ENCODE assay signal across 8 mouse cellular contexts in the genomic region with DNA sequence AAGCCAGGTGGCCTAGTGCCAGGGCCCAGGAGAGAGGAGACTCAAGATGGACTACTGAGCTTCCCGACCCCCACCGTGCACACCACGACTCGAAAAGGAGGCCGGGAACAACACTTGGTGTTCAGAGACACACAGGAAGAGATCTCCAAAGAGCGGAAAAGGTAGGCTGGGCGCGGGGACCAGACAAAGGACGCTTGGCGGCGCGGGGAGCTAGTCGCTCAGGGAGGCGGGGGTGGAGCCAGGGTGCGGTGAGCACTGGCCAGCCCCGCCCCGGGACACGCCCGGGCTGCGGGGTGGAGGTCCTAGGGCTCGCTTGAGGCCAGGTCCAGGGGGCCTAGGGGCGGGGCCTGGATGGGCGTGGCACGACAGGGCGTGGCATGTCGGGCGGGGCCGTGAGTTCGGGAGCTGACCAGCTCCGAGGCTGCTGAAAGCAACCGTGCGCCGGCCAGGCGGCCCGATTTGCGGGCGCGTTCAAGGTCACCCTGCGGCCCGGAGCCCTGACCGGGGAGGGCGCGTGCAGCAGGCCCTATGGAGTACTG. TPM values are rescaled to one million over a fixed set of nuclear protein-coding genes. Genes with fewer than 3 reads are reported as not detected.
DNase-seq lines count a peak whose midpoint lies in the region; ATAC-seq and TF ChIP-seq lines count a peak whose summit lies in the region.

No protein-coding gene starts in this region.

- H3K27ac ChIP-seq in hindbrain, embryonic 10.5 days, result peak overlapping the region; percentile 94
- no peak overlapping the region for H3K27ac ChIP-seq in lung, embryonic 14.5 days (ENCODE audit: low read depth)
- peak overlapping the region; percentile 90 for H3K27ac ChIP-seq in neural tube, embryonic 15.5 days (replicated peaks)

- no peaks in the 10 kb centered on the region for H3K36me3 ChIP-seq in hindbrain, embryonic 10.5 days
- H3K36me3 ChIP-seq in lung, embryonic 14.5 days (ENCODE audit: insufficient read depth), result no peaks in the 10 kb centered on the region
- H3K36me3 ChIP-seq in neural tube, embryonic 15.5 days, result no peaks in the 10 kb centered on the region; the same call in 1 of the 2 replicates

- peaks cover 58% of the 10 kb centered on the region for H3K27me3 ChIP-seq in hindbrain, embryonic 10.5 days (ENCODE audit: insufficient read depth, poor library complexity, severe bottlenecking)
- peaks cover 66% of the 10 kb centered on the region for H3K27me3 ChIP-seq in lung, embryonic 14.5 days (ENCODE audit: insufficient read depth, low read length)
- H3K27me3 ChIP-seq in neural tube, embryonic 15.5 days (replicated peaks), result no peaks in the 10 kb centered on the region; the same call in 1 of the 2 replicates

- peak; percentile 60 for ATAC-seq in erythroid progenitor cell, adult 5-6 weeks (replicated peaks; ENCODE audit: low FRiP score, poor library complexity, severe bottlenecking)
- no peak for ATAC-seq in lung, embryonic 14.5 days (ENCODE audit: insufficient read depth)
- peak; percentile 25 for ATAC-seq in neural tube, embryonic 15.5 days (ENCODE audit: low FRiP score)

- peak overlapping the region; percentile 61 for H3K4me2 ChIP-seq in lung, embryonic 14.5 days
- peak overlapping the region; percentile 76 for H3K4me2 ChIP-seq in neural tube, embryonic 15.5 days

- under 1% methylated on average over 43 of the region's 43 CpGs for WGBS in hindbrain, embryonic 10.5 days
- WGBS in lung, embryonic 14.5 days, result under 1% methylated on average over 41 of the region's 43 CpGs
- 1% methylated on average over 31 of the region's 43 CpGs for WGBS in neural tube, embryonic 15.5 days

- H3K9ac ChIP-seq in lung, embryonic 14.5 days, result no peak overlapping the region; the same call in 1 of the 2 replicates
- peak overlapping the region; percentile 97 for H3K9ac ChIP-seq in neural tube, embryonic 15.5 days (replicated peaks)

- no peaks in the 10 kb centered on the region for H3K9me3 ChIP-seq in hindbrain, embryonic 10.5 days
- no peaks in the 10 kb centered on the region for H3K9me3 ChIP-seq in lung, embryonic 14.5 days (ENCODE audit: low read depth, low read length)
- no peaks in the 10 kb centered on the region for H3K9me3 ChIP-seq in neural tube, embryonic 15.5 days (replicated peaks)

- DNase-seq in MN1 (ENCODE audit: low spot score), result peak; percentile 64
- peak; percentile 65 for DNase-seq in c-Kit-negative CD71-positive TER-119-positive erythroid progenitor cells, embryonic 14.5 days (ENCODE audit: low read depth, low spot score)
- DNase-seq in hindbrain, embryonic 10.5 days (ENCODE audit: low spot score), result peak; percentile 87
- DNase-seq in layer of hippocampus, adult 9-11 months, result peak; percentile 80
- DNase-seq in lung, embryonic 14.5 days, result peak; percentile 73
- peak; percentile 33 for DNase-seq in thymus, postnatal 25 days

- H3K4me1 ChIP-seq in hindbrain, embryonic 10.5 days (replicated peaks), result peaks cover 66% of the 10 kb centered on the region
- peaks cover 12% of the 10 kb centered on the region for H3K4me1 ChIP-seq in lung, embryonic 14.5 days (ENCODE audit: insufficient read depth)
- H3K4me1 ChIP-seq in neural tube, embryonic 15.5 days, result peaks cover 57% of the 10 kb centered on the region

- H3K4me3 ChIP-seq in hindbrain, embryonic 10.5 days, result peak overlapping the region; percentile 84
- H3K4me3 ChIP-seq in lung, embryonic 14.5 days (ENCODE audit: low read depth, low read length), result peak overlapping the region; percentile 33
- peak overlapping the region; percentile 88 for H3K4me3 ChIP-seq in neural tube, embryonic 15.5 days (replicated peaks)

- TF ChIP-seq CTCF in lung, embryonic 14.5 days (IDR thresholded peaks at IDR 0.05; ENCODE audit: low read depth), result no peak

RNA-seq across cellular contexts. Expression of a gene that starts 1.4 kb away (rescaled TPM):
- total RNA-seq in erythroid progenitor cell, adult 5-6 weeks (2015; ENCODE audit: low replicate concordance), result not detected in 2 replicates
- not detected in 2 replicates for total RNA-seq in erythroid progenitor cell, adult 5-6 weeks (2017; ENCODE audit: low replicate concordance)
- 22.7 and 57.1 TPM in 2 replicates for polyA plus RNA-seq in hindbrain, embryonic 10.5 days (2016; fragmentation: Nextera tagmentation; extraction: Ambion mirVana)
- polyA plus RNA-seq in lung, embryonic 14.5 days (2014; fragmentation: Nextera tagmentation; extraction: Ambion mirVana), result 0.12 and 0.43 TPM in 2 replicates
- 67.4 and 96.9 TPM in 2 replicates for polyA plus RNA-seq in neural tube, embryonic 15.5 days (2015; fragmentation: Nextera tagmentation; extraction: Ambion mirVana)

RNA-seq across cellular contexts. Expression of a gene that starts 20.6 kb away (rescaled TPM):
- not detected in 2 replicates for total RNA-seq in erythroid progenitor cell, adult 5-6 weeks (2015; ENCODE audit: low replicate concordance)
- not detected in 2 replicates for total RNA-seq in erythroid progenitor cell, adult 5-6 weeks (2017; ENCODE audit: low replicate concordance)
- polyA plus RNA-seq in hindbrain, embryonic 10.5 days (2016; fragmentation: Nextera tagmentation; extraction: Ambion mirVana), result not detected in 2 replicates
- not detected in 2 replicates for polyA plus RNA-seq in lung, embryonic 14.5 days (2014; fragmentation: Nextera tagmentation; extraction: Ambion mirVana)
- polyA plus RNA-seq in neural tube, embryonic 15.5 days (2015; fragmentation: Nextera tagmentation; extraction: Ambion mirVana), result not detected in 2 replicates

RNA-seq across cellular contexts. Expression of a gene that starts 20.8 kb away (rescaled TPM):
- 2.1 and 6.1 TPM in 2 replicates for total RNA-seq in erythroid progenitor cell, adult 5-6 weeks (2015; ENCODE audit: low replicate concordance)
- 6.0 and 11.2 TPM in 2 replicates for total RNA-seq in erythroid progenitor cell, adult 5-6 weeks (2017; ENCODE audit: low replicate concordance)
- 11.1 and 15.4 TPM in 2 replicates for polyA plus RNA-seq in hindbrain, embryonic 10.5 days (2016; fragmentation: Nextera tagmentation; extraction: Ambion mirVana)
- 10.7 and 12.4 TPM in 2 replicates for polyA plus RNA-seq in lung, embryonic 14.5 days (2014; fragmentation: Nextera tagmentation; extraction: Ambion mirVana)
- polyA plus RNA-seq in neural tube, embryonic 15.5 days (2015; fragmentation: Nextera tagmentation; extraction: Ambion mirVana), result 17.3 and 18.6 TPM in 2 replicates

RNA-seq across cellular contexts. Expression of a gene that starts 34.8 kb away (rescaled TPM):
- total RNA-seq in erythroid progenitor cell, adult 5-6 weeks (2015; ENCODE audit: low replicate concordance), result 3.4 TPM in 1 of 2 replicates, not detected in the other
- total RNA-seq in erythroid progenitor cell, adult 5-6 weeks (2017; ENCODE audit: low replicate concordance), result 2.0 and 4.9 TPM in 2 replicates
- polyA plus RNA-seq in hindbrain, embryonic 10.5 days (2016; fragmentation: Nextera tagmentation; extraction: Ambion mirVana), result 42.6 and 45.5 TPM in 2 replicates
- 31.0 and 33.5 TPM in 2 replicates for polyA plus RNA-seq in lung, embryonic 14.5 days (2014; fragmentation: Nextera tagmentation; extraction: Ambion mirVana)
- polyA plus RNA-seq in neural tube, embryonic 15.5 days (2015; fragmentation: Nextera tagmentation; extraction: Ambion mirVana), result 63.9 and 65.5 TPM in 2 replicates

RNA-seq across cellular contexts. Expression of a gene that starts 47.8 kb away (rescaled TPM):
- total RNA-seq in erythroid progenitor cell, adult 5-6 weeks (2015; ENCODE audit: low replicate concordance), result 27.0 and 27.7 TPM in 2 replicates
- total RNA-seq in erythroid progenitor cell, adult 5-6 weeks (2017; ENCODE audit: low replicate concordance), result 41.6 and 62.9 TPM in 2 replicates
- polyA plus RNA-seq in hindbrain, embryonic 10.5 days (2016; fragmentation: Nextera tagmentation; extraction: Ambion mirVana), result 115 and 120 TPM in 2 replicates
- polyA plus RNA-seq in lung, embryonic 14.5 days (2014; fragmentation: Nextera tagmentation; extraction: Ambion mirVana), result 94.4 and 107 TPM in 2 replicates
- polyA plus RNA-seq in neural tube, embryonic 15.5 days (2015; fragmentation: Nextera tagmentation; extraction: Ambion mirVana), result 93.8 and 99.4 TPM in 2 replicates

Comparison
In these comparisons a context has a peak if more than half of its experiments do, and no peak if none do; other contexts are left out.
1. DNase-seq: peak in every context shown above with its lines; median percentile 87 in hindbrain, embryonic 10.5 days; 80 in layer of hippocampus, adult 9-11 months; 73 in lung, embryonic 14.5 days; 65 in c-Kit-negative CD71-positive TER-119-positive erythroid progenitor cells, embryonic 14.5 days; 64 in MN1; 33 in thymus, postnatal 25 days.
2. H3K4me3 ChIP-seq: peak in every context shown above with its lines; median percentile 88 in neural tube, embryonic 15.5 days; 84 in hindbrain, embryonic 10.5 days; 33 in lung, embryonic 14.5 days.
3. RNA of a gene that starts 1.4 kb away (polyA plus RNA-seq): 67.4 to 96.9 TPM in neural tube, embryonic 15.5 days and 22.7 to 57.1 TPM in hindbrain, embryonic 10.5 days; 0.12 to 0.43 TPM in lung, embryonic 14.5 days; every median in the first group is over 10 times any median in the second.